Mouse (Mus musculus): ENCODE data around the gene Sorbs1.

Sorbs1 gene

GRCm38 (mm10) chr19:40253768-40254167, 259.8 kb downstream of the Sorbs1 start:
- no peak for DNase-seq

GRCm38 (mm10) chr19:40251115-40251514, 262.5 kb downstream of the Sorbs1 start:
- no peak for DNase-seq

DNA sequence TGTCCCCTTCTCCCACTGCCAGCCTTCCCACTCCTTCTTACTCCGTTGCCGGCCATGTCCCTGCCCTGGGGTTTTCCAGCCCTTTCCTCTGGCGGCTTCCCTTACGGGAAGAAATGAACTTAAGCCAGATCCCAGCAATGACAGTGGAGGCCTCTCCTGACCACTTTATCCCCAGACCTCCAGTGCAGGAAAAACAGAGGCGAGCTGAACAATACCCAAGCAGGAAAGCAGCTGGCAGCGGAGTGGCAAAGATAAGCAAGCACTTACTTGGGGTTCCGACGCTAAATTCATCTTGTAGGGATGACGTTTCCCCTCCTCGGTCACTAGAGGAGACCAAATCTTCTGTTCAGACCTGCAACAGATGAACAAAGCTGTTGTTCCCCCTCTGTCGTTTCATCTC, 264.2 kb downstream of the Sorbs1 start:
- DNase-seq, result no peak

GRCm38 (mm10) chr19:40248476-40248875, 265.1 kb downstream of the Sorbs1 start:
- no peak for DNase-seq

- no peak for DNase-seq
These were observed 266.3 kb downstream of the Sorbs1 start for GRCm38 (mm10) chr19:40247268-40247666.

DNA sequence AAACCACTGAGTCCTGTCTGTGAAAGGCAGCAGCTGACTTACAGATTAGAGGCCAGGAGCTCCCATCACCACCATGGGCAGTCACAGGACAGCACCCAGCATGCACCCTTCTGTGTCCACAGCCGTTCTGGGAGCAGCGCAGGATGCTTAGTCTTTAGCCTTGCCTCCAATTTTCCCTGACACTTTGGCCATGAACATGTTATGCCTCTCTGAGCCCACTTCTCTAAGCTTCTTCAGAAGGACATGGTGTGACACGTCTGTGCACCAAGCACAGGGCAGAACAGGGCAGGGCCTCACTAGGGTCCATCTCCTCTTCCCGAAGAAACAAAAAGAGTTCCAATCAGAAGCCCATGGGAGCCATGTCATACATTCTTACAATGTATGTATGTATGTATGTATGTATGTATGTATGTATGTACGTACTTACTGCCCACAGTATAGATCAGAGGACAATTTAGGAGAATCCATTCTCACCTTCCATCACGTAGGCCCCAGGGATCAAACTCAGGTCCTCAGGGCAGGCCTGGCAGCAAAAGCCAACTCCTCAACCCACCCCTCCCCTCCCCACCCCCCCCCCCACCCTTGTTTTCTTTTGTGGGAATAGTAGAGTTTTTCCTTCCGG, 266.8 kb downstream of the Sorbs1 start:
- DNase-seq, result no peak

All from kidney, adult 9 months (tissue).